Mouse (Mus musculus) embryo, embryonic 10.5 days (tissue): Measurements from ENCODE around the gene Lsm8.
A peak's percentile ranks its signal among the peaks of the same experiment; 100 is the strongest.
"Not testable (repeated sequence)": the region's sequence is repeated elsewhere in the genome, so short reads cannot be mapped to it uniquely, and the experiment has no call there.

Experiments used
- DNase-seq: peaks from one replicate; pipeline ENCODE4 v3.0.0-alpha.2; 2015; ENCODE audit warnings: low spot score

Lsm8 gene

DNA sequence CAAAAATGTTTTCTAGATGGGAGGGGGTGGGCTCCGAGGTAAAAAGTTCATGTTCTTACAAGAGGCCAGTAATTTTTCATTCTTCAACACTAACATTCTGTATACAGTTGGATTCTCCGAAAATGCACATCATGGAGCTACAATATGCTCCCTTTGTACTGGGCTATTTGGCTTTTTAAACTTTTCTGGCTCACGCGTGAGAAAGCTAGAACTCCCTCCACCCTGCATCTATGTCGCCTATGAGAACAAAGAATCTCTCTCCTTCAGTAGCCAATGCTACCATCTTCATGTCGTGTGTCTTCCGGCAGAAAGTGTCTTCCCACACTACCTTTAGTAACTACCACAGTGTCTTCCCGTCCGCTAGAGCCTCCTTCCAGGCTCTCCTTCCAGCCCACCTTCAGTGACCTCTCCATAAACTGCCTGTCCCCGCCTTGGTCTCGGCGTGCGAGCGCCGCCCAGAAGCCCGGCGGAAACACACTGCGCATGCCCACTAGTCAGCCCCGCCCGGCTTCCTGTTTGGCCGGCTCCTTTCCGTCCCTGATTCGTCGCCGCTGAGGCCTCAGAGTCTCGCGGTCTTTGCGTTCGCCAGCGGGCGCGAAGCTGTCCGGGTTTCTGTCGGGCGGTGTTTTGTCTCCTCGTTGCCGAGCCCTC lies at the start of gene Lsm8:
TSS of gene Lsm8 (plus strand) at position 529 of the 651 bp plus-strand sequence.
- peak; percentile 98 for DNase-seq

DNA sequence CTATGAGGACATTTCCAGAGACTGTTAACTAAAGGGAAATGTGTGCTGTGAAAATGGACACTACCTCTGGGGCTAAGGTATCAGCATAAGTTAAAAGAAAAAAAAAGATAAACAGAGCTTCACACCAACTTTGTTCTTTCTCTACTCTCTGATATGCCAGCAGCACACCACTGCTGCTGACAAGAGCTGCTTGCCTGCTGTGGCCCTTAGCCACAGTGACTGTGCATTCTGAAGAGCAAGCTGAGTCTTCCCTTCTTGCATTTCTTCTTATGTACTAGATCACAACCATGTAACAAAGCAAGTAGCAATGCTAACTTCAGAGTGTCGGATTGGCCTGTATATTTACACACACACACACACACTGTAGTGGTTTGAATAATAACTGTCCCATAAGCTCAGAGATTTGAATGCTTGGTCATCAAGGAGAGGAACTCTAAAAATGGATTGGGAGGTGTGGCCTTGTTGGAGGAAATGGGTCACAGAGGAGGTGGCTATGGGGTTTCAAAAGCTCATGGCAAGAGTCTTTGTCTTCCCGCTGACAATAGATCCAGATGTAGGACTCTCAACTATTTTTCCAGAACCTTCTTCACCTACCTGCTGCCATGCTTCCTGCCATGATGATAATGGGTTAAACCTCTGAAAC lies 47.4 kb upstream of the Lsm8 start:
- no peak for DNase-seq

DNA sequence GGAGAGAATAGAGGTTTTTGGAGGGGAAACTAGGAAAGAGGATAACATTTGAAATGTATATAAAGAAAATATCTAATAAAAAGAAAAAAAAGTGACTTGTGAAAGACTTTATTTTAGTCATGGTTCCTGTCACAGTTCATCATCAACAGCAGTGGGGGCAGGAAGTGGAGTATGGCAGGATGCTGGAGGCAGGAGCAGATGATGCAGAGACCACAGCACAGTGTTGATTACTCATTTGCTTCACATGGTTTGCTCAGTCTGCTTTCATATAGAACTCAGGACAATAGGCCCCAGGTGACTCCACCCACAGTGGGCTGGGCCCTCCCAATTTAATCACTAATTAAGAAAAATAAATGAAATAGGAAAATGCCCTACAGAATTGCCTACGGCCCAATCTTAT lies 35.8 kb upstream of the Lsm8 start:
- no peak for DNase-seq

GRCm38 (mm10) chr6:18815606-18816005 lies 32.8 kb upstream of the Lsm8 start:
- no peak for DNase-seq

GRCm38 (mm10) chr6:18819343-18819742 lies 29.0 kb upstream of the Lsm8 start:
- DNase-seq = peak; percentile 82

- no peak for DNase-seq
Observed at GRCm38 (mm10) chr6:18820246-18820645, 28.1 kb upstream of the Lsm8 start.

DNA sequence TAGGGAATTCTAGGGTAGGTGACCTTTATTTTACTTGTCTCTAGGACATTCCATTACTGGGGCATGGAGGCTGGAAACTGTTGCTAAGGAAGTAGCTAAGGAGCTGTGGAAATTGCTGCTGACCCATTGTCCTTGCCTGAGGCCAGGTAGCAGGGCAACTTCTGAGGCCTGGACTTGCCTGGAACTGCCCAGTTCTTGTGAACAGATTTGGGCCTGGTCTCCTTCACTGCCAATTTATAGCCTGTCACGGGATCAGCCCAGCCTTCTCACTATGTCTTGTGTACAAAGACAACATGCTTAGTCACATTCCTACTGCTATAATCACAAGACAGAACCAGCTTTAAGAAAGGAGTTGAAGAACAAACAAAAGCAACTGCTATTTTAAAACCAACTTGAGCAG lies 25.6 kb upstream of the Lsm8 start:
- no peak for DNase-seq

GRCm38 (mm10) chr6:18832958-18833357 lies 15.4 kb upstream of the Lsm8 start:
- DNase-seq = no peak

GRCm38 (mm10) chr6:18844529-18844928 lies 3.9 kb upstream of the Lsm8 start:
- not testable (repeated sequence) for DNase-seq

DNA sequence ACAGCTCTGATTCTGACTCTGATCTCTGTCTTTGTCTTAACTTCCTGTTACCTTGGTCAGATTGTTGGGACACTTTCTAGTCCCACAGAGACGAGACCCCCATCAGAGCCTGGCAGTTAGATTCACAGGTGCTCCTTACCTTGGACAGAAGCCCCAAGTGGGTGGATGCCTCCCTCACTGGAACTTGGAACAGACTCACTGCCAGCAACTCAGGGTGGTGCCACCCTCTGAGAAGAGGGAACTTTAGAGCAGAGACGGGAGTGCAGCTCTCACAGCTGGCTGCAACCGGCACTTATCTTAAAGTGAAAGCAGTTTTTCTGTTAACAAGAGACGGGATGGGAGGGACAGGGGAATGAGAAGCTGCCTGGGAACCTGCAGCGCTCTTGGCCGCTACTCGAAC lies 2.8 kb upstream of the Lsm8 start:
- DNase-seq = not testable (repeated sequence)

DNA sequence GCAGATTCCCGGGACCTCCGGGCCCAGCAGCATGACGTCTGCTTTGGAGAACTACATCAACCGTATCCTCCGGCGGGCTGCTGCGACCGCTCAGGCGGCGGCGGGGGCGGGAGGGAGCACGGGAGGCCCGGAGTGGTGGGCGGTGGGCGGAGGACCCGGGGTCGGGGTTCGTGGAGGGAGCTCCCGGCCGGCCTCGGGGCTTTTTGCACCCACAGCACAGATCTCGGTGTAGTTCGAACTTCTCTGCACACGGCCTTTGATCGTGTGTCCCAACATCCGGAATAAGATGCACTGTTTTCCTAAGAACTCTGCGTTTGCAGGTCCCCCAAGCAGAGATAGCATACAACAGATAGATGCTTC lies 303 bp downstream of the Lsm8 start:
- no peak for DNase-seq

DNA sequence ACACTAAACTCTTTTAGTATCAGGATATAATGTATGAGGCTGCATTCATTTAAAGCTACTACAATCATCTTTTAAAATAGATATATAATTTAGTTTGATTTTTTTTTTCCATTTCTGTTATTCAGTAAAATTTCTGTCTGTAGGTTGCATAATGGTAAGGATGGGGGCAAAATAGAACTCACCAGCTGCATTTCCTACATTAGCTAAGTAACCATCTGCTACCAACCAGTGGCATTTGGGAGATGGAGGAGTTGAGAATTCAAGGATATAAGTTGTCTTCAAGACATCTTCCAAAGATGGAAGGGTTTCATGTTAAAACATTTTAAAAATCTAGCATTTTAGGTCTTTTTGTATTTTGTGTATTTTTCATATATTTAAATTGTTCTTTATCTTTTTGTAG lies 6.9 kb downstream of the Lsm8 start:
- DNase-seq = no peak

DNA sequence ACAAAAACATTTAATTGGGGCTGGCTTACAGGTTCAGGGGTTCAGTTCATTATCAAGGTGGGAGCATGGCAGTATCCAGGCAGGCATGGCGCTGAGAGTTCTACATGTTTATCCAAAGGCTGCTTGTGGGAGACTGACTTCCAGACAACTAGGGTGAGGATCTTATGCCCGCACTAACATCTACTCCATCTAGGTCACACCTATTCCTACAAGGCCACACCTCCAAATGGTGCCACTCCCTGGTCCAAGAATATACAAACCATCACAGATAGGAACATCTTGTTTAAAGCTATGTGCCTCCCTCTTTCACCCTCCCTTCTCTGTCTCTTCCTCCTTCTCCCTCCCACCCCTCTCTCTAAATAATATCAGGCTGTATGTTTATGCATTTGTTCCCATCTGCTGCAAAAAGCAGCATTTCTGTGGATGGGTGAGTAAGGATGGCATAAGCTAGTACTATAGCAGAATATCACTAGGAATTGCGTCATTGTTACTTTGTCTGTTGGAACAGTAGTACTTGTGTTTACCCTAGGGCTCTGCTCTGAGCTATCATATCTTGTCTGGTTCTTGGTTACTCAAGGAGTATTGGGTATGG lies 8.2 kb downstream of the Lsm8 start:
- DNase-seq = no peak

GRCm38 (mm10) chr6:18866018-18866417 lies 17.6 kb downstream of the Lsm8 start, which contains the start of gene Ankrd7:
Gene Ankrd7, plus strand, starts transcription at chr6:18866318.
- DNase-seq = no peak

DNA sequence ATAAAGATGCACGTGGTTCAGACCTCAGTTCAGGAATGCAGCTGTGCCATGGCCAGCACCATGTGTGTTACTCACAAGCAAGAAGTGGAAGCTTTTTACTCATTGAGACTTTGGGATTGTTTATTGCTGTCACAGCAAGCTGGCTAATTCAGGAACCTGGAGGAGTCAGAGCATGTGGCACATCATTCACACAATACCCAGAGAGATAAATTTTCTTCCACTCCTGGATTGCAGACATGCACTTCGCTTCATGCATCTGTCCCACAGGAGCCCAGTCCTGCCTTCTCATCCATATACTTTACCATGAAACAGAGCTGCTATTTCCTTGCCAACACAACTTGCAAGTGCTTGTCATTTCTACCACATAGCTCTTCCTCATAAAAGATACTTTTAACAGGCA lies 40.7 kb downstream of the Lsm8 start:
- no peak for DNase-seq

GRCm38 (mm10) chr6:18894142-18894541 lies 45.8 kb downstream of the Lsm8 start:
- DNase-seq = no peak
